Mouse (Mus musculus) forebrain, embryonic 11.5 days (tissue): ENCODE data around the gene Coasy. TPM values are rescaled to one million over a fixed set of nuclear protein-coding genes. Genes with fewer than 3 reads are reported as not detected.

ENCODE experiments used
- ATAC-seq: fragments of 200-750 bp; cut with Nextera tagmentation; replicated peaks from 2 replicates; pipeline ENCODE4 v1.8.0; 2017; ENCODE audit warnings: moderate TSS enrichment; ENCODE audit not compliant: low FRiP score
- DNase-seq: peaks from one replicate; pipeline ENCODE4 v3.0.0-alpha.2; 2017; ENCODE audit warnings: low spot score
- H3K27ac ChIP-seq: fragments of 300-500 bp; sonication (generic); 2 replicates; pipeline ENCODE4 v1.5.1; 2014; ENCODE audit warnings: low read depth, low read length
- H3K27me3 ChIP-seq: fragments of 300-500 bp; sonication (generic); 2 replicates; pipeline ENCODE4 v1.6.1; 2014; ENCODE audit warnings: mild to moderate bottlenecking, low read length, mixed read lengths; ENCODE audit not compliant: control insufficient read depth, insufficient read depth
- H3K36me3 ChIP-seq: fragments of 300-500 bp; sonication (generic); 2 replicates; pipeline ENCODE4 v1.6.1; 2014; ENCODE audit warnings: mild to moderate bottlenecking, low read length, moderate library complexity, mixed read lengths; ENCODE audit not compliant: control insufficient read depth, insufficient read depth
- H3K4me1 ChIP-seq: fragments of 300-500 bp; sonication (generic); replicated peaks from 2 replicates; pipeline ENCODE4 v1.6.1; 2014; ENCODE audit warnings: low read length, mixed read lengths; ENCODE audit not compliant: control insufficient read depth, insufficient read depth
- H3K4me2 ChIP-seq: fragments of 300-500 bp; sonication (generic); 2 replicates; pipeline ENCODE4 v1.6.1; 2014; ENCODE audit warnings: low read depth, mild to moderate bottlenecking, low read length, moderate library complexity, mixed read lengths; ENCODE audit not compliant: severe bottlenecking
- H3K4me3 ChIP-seq: fragments of 300-500 bp; sonication (generic); 2 replicates; pipeline ENCODE4 v1.5.1; 2014; ENCODE audit warnings: low read depth, low read length
- H3K9ac ChIP-seq: fragments of 300-500 bp; sonication (generic); 2 replicates; pipeline ENCODE4 v1.6.1; 2014; ENCODE audit warnings: low read length
- H3K9me3 ChIP-seq: fragments of 300-500 bp; sonication (generic); 2 replicates; pipeline ENCODE4 v1.6.1; 2016; ENCODE audit warnings: low read length, mixed read lengths; ENCODE audit not compliant: control insufficient read depth
- WGBS: fragments of 180-500 bp; shearing (Covaris S2); extraction: QIAGEN DNeasy Blood & Tissue Kit; methylation state at CpG from one replicate; pipeline ENCODE4 v1.1.7; 2014; 5-methylcytosine and 5-hydroxymethylcytosine counted together
- polyA plus RNA-seq: library from polyadenylated mRNA; unstranded; fragments of >200 nt; fragmentation: Nextera tagmentation; extraction: Ambion mirVana; gene quantifications from 2 replicates; pipeline ENCODE4 v1.2.1, GENCODE M21; 2014

The Coasy gene
- polyA plus RNA-seq, 1 experiment from 2014 or later: 51.5 TPM

GRCm38 (mm10) chr11:101081659-101082058 is 706 bp upstream of the Coasy start:
- Histone ChIP-seq H3K36me3 (no peaks in the 10 kb centered on the region), H3K4me3 (peak overlapping the region; percentile 87), H3K27me3 (peaks cover 42% of the 10 kb centered on the region), H3K9me3 (no peaks in the 10 kb centered on the region), H3K4me2 (peak overlapping the region; percentile 99), H3K27ac (no peak overlapping the region), H3K4me1 (peaks cover 18% of the 10 kb centered on the region), H3K9ac (peak overlapping the region; percentile 96)
- 4% methylated on average over 10 of the region's 10 CpGs for WGBS
- ATAC-seq (no peak), DNase-seq (no peak)

GRCm38 (mm10) chr11:101083083-101083697 is 825 bp downstream of the Coasy start:
- Histone ChIP-seq H3K27me3 (peaks cover 35% of the 10 kb centered on the region), H3K9me3 (no peaks in the 10 kb centered on the region), H3K4me2 (peak overlapping the region; percentile 99), H3K4me3 (peak overlapping the region; percentile 87), H3K4me1 (peaks cover 25% of the 10 kb centered on the region), H3K27ac (peak overlapping the region; percentile 71; the same call in 1 of the 2 replicates), H3K36me3 (no peaks in the 10 kb centered on the region), H3K9ac (peak overlapping the region; percentile 96)
- peak; percentile 1; the same call in 1 of the 2 replicates for ATAC-seq
- 39% methylated on average over 19 of the region's 19 CpGs for WGBS
- DNase-seq: no peak

- 90% methylated on average over 14 of the region's 14 CpGs for WGBS
- H3K4me1 ChIP-seq: peaks cover 25% of the 10 kb centered on the region
- no peak for DNase-seq
These were observed 1.9 kb downstream of the Coasy start for GRCm38 (mm10) chr11:101084246-101084645.

GRCm38 (mm10) chr11:101084811-101085210 is 2.4 kb downstream of the Coasy start:
- no peaks in the 10 kb centered on the region for H3K9me3 ChIP-seq
- no peaks in the 10 kb centered on the region; the same call in 1 of the 2 replicates for H3K36me3 ChIP-seq
- H3K4me2 ChIP-seq: no peak overlapping the region
- no peak overlapping the region for H3K4me3 ChIP-seq
- no peak overlapping the region for H3K9ac ChIP-seq
- peaks cover 18% of the 10 kb centered on the region for H3K27me3 ChIP-seq
- WGBS: 92% methylated on average over 12 of the region's 12 CpGs
- no peak overlapping the region for H3K27ac ChIP-seq
- ATAC-seq: no peak
- DNase-seq: no peak
- peaks cover 25% of the 10 kb centered on the region for H3K4me1 ChIP-seq

More at GRCm38 (mm10) chr11:101084246-101084645, 1.9 kb downstream of the Coasy start:
- no peak overlapping the region for H3K27ac ChIP-seq
- no peak for ATAC-seq
- no peaks in the 10 kb centered on the region; the same call in 1 of the 2 replicates for H3K36me3 ChIP-seq
- H3K4me2 ChIP-seq: no peak overlapping the region
- H3K9ac ChIP-seq: no peak overlapping the region; the same call in 1 of the 2 replicates
- H3K4me3 ChIP-seq: no peak overlapping the region
- no peaks in the 10 kb centered on the region for H3K9me3 ChIP-seq
- peaks cover 24% of the 10 kb centered on the region for H3K27me3 ChIP-seq

DNA sequence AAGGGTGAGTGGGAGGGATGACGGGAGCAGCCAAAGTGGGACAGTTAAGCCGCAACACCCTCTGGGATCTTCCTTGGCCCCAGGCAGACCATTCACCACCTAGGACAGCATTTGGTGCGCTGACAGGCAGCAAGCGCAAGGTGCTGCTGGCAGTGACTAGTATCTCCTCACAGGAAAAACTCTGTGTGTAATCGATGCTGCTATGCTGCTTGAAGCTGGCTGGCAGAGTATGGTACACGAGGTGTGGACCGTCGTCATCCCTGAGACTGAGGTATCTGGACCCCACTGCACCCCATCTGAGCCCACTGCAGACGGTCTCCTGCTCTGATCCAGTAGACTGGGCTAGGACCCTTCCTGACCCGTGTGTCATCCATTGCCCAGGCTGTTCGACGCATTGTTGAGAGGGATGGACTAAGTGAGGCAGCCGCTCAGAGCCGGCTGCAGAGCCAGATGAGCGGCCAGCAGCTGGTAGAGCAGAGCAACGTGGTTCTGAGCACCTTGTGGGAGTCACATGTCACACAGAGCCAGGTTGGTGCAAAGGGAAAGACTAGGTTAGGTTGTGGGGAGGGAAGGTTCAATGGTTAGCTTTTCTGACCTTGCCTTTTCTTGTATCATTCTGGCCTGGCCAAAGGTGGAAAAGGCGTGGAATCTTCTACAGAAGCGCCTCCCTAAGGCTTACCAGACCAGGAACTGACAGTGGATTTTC is 3.4 kb downstream of the Coasy start:
- no peaks in the 10 kb centered on the region for H3K9me3 ChIP-seq
- H3K4me1 ChIP-seq: peaks cover 25% of the 10 kb centered on the region
- H3K27me3 ChIP-seq: peaks cover 9% of the 10 kb centered on the region
- ATAC-seq (no peak), DNase-seq (no peak)
- H3K27ac ChIP-seq: no peak overlapping the region
- H3K36me3 ChIP-seq: no peaks in the 10 kb centered on the region; the same call in 1 of the 2 replicates
- WGBS: 91% methylated on average over 18 of the region's 18 CpGs
- no peak overlapping the region; the same call in none of the 2 replicates for H3K9ac ChIP-seq
- no peak overlapping the region for H3K4me3 ChIP-seq
- H3K4me2 ChIP-seq: no peak overlapping the region

DNA sequence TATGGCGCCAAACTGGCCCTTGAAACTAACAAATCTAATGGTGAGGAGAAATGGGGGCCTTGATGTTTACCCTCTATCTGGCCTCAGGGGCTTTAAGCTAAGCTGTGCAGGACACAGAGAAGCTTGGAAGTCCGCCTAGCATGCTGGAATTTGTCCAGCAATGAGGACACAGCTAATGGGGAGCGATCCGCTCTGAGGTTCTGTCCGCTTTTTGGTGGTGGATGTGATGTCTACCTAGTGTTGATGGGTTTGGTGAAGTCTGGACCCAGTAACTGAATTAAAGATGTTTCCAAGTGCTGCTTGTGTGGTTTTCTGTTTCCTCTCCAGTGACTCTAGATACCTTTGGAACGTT is 3.9 kb downstream of the Coasy start:
- Histone ChIP-seq H3K27ac (peak overlapping the region; percentile 68), H3K9me3 (no peaks in the 10 kb centered on the region), H3K4me1 (peaks cover 25% of the 10 kb centered on the region), H3K4me3 (no peak overlapping the region), H3K36me3 (peaks cover 4% of the 10 kb centered on the region; the same call in 1 of the 2 replicates), H3K27me3 (peaks cover 4% of the 10 kb centered on the region), H3K9ac (0 out of 2 replicates have a peak overlapping the region, but pooled peaks have one; percentile 2), H3K4me2 (peak overlapping the region; percentile 93)
- ATAC-seq: no peak
- DNase-seq: no peak
- 80% methylated on average over 6 of the region's 6 CpGs for WGBS

DNA sequence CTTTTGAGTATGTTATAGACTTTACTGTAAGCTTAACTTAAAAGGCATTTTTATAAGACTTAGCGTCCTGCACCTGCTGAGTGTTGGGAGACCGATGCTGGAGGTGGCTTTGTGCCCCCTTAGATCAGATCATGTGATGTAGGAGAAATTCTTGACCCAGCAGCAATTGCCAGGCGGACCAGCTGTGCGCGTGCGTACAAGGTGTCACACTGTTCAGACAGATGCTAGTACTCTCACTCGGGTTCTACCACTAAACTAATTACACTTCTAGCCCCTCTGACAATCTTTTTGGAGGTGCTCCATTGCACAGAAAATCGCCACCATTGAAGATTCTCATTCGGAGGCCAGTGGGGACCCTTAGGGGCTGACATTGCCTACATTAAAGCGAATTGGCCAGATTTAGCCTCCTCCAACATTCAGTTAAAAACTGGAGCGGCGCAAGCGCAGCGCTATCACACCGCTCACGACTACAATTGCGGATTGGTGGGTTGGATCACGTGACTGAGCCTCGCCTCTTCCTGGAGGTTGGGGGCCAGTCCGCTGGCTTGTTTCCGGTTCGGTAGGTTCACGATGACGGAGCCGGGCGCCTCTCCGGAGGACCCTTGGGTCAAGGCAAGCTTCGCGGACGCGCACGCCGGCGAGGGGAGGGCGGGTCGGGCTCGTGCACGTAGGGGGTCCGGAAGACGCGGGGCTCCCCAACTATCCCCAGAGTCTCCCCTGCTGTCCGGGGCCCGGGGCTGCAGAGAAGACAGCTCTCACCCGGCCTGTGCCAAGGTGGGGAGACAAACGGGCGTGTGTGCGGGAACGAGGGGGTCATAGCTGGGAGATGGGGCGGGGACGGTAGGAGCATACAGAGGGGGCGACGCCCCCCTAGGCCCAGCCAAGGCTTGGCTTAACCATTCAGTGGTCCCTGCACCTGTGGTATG is 4.7 kb downstream of the Coasy start, which contains the start of gene Mlx:
Gene Mlx, plus strand, starts transcription at position 522 of the 926 bp plus-strand sequence.
- peak; percentile 81 for ATAC-seq
- Histone ChIP-seq H3K4me3 (peak within 1 kb of the TSS; percentile 83), H3K9me3 (no peaks in the 10 kb centered on the region), H3K4me2 (peak within 1 kb of the TSS; percentile 93), H3K36me3 (peaks cover 7% of the 10 kb centered on the region; the same call in 1 of the 2 replicates), H3K27ac (peak within 1 kb of the TSS; percentile 68), H3K27me3 (no peaks in the 10 kb centered on the region), H3K9ac (peak within 1 kb of the TSS; percentile 74), H3K4me1 (peaks cover 21% of the 10 kb centered on the region)
- 1% methylated on average over 51 of the region's 52 CpGs for WGBS
- DNase-seq: peak; percentile 93

DNA sequence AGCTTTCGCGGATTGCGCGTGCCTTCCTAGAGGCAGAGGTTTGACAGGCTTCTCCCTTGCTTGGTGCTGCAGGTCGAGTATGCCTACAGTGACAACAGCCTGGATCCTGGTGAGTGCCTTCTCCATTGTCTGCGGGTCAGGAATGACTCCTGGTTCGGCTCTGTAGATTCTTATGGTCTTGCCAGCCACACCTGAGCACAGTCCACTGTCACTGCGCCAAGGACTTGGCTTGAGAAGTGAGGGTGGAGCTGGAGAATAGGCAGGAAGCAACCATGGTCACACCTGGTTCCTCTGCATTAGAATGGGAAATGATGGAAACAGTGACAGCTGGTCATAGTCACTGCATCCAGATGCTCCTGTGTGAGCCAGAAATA is 5.3 kb downstream of the Coasy start:
- no peak for DNase-seq
- 8% methylated on average over 8 of the region's 8 CpGs for WGBS
- ATAC-seq: no peak
- peak overlapping the region; percentile 74 for H3K9ac ChIP-seq
- peak overlapping the region; percentile 83 for H3K4me3 ChIP-seq
- no peaks in the 10 kb centered on the region for H3K9me3 ChIP-seq
- peaks cover 14% of the 10 kb centered on the region for H3K36me3 ChIP-seq
- no peak overlapping the region; the same call in 1 of the 2 replicates for H3K27ac ChIP-seq
- peak overlapping the region; percentile 93 for H3K4me2 ChIP-seq
- H3K4me1 ChIP-seq: peaks cover 21% of the 10 kb centered on the region
- no peaks in the 10 kb centered on the region for H3K27me3 ChIP-seq
